Mouse (Mus musculus): ENCODE measurements around the gene Yjefn3.
A peak's percentile ranks its signal among the peaks of the same experiment; 100 is the strongest.
"Not testable (repeated sequence)": the region's sequence is repeated elsewhere in the genome, so short reads cannot be mapped to it uniquely, and the experiment has no call there.

Gene Yjefn3

GRCm38 (mm10) chr8:69902163-69903062 lies at the start of gene Yjefn3, which contains the start of the genes Tssk6 and Ndufa13:
Yjefn3 (minus strand) TSS chr8:69902712.
Tssk6 (plus strand) TSS chr8:69902184.
Ndufa13 (minus strand) TSS chr8:69902558.
- DNase-seq (ENCODE audit: low spot score) = no peak

- DNase-seq (ENCODE audit: low spot score) = no peak
These were observed 47.8 kb upstream of the Yjefn3 start for GRCm38 (mm10) chr8:69950300-69950699.

DNA sequence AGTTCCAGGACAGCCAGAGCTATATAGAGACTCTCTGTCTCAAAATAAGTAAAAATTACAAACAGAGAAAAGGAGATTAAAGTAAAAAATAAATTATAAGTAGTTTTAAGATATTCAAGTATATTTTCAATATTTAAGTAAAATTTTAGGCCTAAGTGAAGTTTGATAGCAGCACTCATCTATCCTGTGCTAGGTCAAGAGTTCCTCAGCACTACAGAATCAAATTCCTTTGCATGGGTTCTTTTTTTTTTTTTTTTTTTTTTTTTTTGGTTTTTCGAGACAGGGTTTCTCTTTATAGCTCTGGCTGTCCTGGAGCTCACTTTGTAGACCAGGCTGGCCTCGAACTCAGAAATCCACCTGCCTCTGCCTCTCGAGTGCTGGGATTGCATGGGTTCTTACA lies 40.0 kb upstream of the Yjefn3 start:
- DNase-seq (ENCODE audit: low spot score) = not testable (repeated sequence)

- no peak for DNase-seq (ENCODE audit: low spot score)
These were observed 37.9 kb upstream of the Yjefn3 start for GRCm38 (mm10) chr8:69940386-69940785.

GRCm38 (mm10) chr8:69939633-69940032 lies 37.1 kb upstream of the Yjefn3 start:
- peak; percentile 72 for DNase-seq (ENCODE audit: low spot score)

DNA sequence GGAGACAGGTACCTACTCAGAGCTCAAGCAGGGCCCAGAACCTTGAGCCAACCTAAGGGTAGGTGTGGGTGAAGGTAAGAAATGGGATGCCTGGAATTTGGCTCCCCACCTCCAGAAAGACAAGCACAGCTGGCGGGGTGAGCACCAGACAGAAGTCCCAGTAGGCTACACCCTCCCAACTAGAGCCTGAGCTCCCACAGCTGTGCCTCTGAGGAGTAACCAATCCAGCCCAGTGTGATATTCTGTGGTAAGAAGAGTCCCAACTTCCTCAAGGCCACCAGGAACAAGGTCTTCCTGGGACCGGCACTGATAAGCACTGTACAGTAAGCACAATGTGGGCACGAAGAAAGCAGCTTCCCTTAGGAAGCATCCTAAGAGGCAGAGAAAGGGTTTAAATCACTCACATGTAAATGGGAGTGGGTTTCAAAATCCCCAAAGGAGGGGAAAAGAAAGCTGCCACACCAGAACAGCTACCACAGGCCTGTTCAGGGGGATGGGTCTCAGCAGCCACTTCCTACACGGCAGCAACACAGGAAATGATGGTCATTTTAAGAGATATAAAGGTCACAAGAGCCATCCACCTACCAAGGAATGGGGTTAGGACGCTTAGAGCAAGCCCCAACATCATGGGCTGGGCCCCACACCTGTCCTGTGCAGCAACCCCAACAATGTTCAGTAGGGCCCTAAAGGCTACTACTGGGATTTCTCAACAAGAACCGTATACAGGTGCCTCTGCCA lies 35.9 kb upstream of the Yjefn3 start:
- DNase-seq (ENCODE audit: low spot score) = no peak

- no peak for DNase-seq (ENCODE audit: low spot score)
These were observed 35.0 kb upstream of the Yjefn3 start for GRCm38 (mm10) chr8:69937466-69937865.

DNA sequence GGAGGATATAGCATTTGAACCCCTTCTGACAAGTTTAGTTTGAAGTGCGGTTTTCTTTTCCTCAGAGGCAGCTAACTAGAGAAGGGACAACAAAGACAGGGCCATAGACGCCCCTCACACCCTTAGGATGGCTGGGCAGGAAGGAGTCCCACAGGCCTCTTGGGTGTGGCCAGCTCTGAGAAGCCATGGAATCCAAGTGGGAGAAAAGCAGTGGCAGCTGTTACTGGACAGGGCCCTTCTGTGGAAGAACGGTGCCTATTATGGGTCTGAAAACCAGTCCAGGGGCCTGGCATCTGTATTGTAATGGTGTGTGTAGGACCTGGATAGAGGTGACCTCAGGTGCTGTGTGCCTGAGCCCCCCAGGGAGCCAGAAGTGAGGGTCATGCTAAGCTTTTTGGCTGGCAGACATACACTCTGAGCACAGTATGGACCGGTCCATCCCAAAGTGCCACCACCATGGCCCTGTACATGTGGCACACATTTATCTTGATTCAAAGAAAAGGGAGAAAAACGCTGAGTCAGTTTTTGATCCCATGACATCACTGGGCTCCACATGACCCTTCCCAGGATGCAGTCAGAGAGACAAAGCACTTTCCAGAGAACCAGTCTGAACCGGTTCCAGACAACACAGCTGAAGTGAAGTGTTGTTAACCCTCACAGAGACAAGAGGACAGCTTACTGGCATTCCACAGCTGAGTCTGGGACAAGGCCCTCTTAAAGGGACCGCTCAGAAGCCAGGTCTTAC lies 33.7 kb upstream of the Yjefn3 start:
- DNase-seq (ENCODE audit: low spot score) = peak; percentile 76

DNA sequence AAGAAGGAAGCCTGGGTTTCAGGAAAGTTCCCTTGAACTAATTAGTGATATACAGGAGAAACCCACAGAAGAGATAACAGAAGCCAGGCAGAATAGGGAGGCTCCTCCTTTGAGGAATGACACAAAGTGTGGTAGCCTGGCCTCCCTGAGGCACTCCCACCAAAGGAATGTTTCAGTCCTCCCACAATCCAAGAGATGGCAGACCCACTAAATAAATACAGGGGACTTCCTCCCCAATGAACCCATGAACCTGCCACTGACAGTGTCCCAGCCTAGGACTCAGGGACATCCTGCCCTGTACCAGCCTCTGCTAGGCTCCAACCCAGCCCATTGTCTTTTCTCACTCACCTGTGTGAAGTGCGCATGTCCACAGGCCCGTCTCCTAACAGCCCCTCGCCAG lies 32.9 kb upstream of the Yjefn3 start:
- DNase-seq (ENCODE audit: low spot score) = no peak

GRCm38 (mm10) chr8:69934582-69934981 lies 32.1 kb upstream of the Yjefn3 start:
- no peak for DNase-seq (ENCODE audit: low spot score)

DNA sequence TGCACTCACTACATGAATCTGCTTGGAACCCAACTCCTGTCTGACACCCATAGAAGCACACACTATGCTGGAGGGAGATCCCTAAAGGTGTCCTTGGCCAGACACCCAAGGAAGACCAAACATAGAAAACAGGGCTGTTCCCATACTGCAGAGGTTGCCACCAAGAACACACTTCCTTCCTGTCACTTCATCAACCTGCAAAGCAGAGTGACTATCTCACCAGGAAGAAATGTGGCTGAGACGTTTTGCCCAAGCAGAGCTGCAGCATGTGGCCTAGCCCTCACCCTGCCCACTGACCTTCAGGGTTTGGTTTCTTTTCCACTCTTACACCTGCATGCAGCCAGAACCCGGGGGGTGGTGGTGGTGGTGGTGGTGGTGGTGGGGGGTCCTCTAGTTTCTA lies 31.3 kb upstream of the Yjefn3 start:
- no peak for DNase-seq (ENCODE audit: low spot score)

DNA sequence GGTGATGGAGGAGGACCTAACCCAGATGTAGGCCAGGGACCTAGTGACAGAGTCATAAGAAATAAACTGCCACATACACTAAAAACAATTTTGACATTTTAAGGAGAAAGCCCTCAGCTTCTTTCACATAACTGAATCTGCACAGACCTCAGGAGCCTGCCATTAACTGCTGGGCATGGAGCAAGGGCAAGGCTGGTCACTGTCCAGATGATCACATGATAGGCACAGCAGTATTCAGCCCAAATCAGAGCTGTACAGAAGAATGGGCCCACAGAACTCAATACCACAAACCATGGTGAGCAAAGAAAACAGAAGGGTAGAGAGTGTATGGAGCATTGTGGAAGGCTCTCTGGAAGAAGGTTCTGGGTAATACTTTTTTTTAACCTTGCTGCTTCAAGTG lies 24.4 kb upstream of the Yjefn3 start:
- no peak for DNase-seq (ENCODE audit: low spot score)

GRCm38 (mm10) chr8:69923986-69924385 lies 21.5 kb upstream of the Yjefn3 start:
- DNase-seq (ENCODE audit: low spot score) = no peak

GRCm38 (mm10) chr8:69921141-69921540 lies 18.6 kb upstream of the Yjefn3 start:
- DNase-seq (ENCODE audit: low spot score) = no peak

- peak; percentile 88 for DNase-seq (ENCODE audit: low spot score)
These were observed 17.6 kb upstream of the Yjefn3 start for GRCm38 (mm10) chr8:69919876-69920662.

DNA sequence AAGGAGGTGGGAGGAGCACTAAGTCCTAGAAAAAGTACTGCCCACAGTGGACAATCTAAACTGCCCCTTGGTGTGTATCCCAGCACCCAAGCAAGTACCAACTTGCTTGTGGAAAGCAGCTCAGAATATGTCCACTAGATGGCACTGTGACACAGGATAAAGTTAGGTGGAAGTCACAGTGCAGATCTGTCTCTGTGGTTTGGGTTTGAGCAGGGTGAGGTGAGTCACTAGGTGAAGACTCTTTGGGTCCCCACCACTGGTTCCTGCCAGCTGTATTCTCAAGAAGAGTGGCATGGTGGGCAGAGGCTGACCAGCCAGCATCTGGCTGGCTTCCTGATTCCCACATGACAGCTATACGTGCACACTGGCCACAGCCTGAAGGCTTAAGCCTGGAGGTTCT lies 16.5 kb upstream of the Yjefn3 start:
- DNase-seq (ENCODE audit: low spot score) = peak; percentile 90

DNA sequence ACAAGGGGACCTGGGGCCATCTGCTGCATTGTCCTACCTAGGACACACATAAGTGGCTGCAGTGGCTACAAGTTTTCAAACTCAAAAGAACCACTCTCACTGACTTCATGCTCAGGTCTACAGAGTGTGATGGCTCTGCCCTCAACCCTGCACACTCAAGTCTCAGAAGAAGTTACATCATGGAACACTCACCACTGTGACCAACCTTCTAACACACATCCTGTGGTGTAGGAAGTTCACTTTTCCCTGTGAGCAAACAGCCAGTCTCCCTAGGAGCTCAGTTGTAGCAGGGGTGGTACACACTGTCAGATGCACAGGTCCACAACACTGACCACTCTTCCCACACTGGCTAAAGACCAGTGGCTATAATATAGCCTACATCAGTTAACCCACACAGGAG lies 16.0 kb upstream of the Yjefn3 start:
- DNase-seq (ENCODE audit: low spot score) = no peak

GRCm38 (mm10) chr8:69915748-69916147 lies 13.2 kb upstream of the Yjefn3 start:
- peak; percentile 49 for DNase-seq (ENCODE audit: low spot score)

- no peak for DNase-seq (ENCODE audit: low spot score)
These were observed 12.0 kb upstream of the Yjefn3 start for GRCm38 (mm10) chr8:69914526-69914925.

GRCm38 (mm10) chr8:69912478-69913074 lies 10.1 kb upstream of the Yjefn3 start:
- DNase-seq (ENCODE audit: low spot score) = no peak

DNA sequence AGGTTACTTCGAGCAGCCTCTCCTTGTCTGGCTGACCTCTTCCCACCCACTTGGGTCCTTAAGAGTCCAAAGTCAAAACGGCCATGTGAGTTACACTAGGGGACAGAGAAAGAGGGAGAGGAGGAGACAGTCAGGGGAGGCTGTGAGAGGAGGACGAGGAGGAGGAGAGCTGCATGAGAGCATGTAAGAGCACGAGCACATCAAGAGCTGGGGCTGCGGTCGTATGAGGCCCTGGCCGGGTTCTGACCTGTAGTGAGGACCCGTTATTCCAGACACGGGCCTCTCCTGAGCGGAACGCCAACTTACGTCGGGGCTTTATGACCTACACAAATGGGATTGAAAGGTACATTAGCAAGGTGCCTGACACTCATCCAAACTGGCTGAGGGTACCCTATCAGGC lies 9.4 kb upstream of the Yjefn3 start:
- no peak for DNase-seq (ENCODE audit: low spot score)

Measured in embryo, embryonic 10.5 days (tissue).